Mouse (Mus musculus) midbrain, embryonic 11.5 days (tissue): ENCODE results near the gene Sult4a1. TPM values are rescaled to one million over a fixed set of nuclear protein-coding genes. Genes with fewer than 3 reads are reported as not detected.

Experiments used
- ATAC-seq: fragments of 200-750 bp; cut with Nextera tagmentation; 2 replicates; pipeline ENCODE4 v1.8.0; 2017; ENCODE audit warnings: moderate TSS enrichment, moderate library complexity; ENCODE audit not compliant: low FRiP score
- DNase-seq: peaks from one replicate; pipeline ENCODE4 v3.0.0; 2015; ENCODE audit warnings: low spot score; ENCODE audit errors: missing footprints
- H3K27ac ChIP-seq: fragments of 300-500 bp; sonication (generic); 2 replicates; pipeline ENCODE4 v1.5.1; 2014; ENCODE audit warnings: low read depth, low read length
- H3K27me3 ChIP-seq: fragments of 300-500 bp; sonication (generic); 2 replicates; pipeline ENCODE4 v1.6.1; 2014; ENCODE audit warnings: mild to moderate bottlenecking, low read length, moderate library complexity, mixed read lengths; ENCODE audit not compliant: control insufficient read depth, insufficient read depth
- H3K36me3 ChIP-seq: fragments of 300-500 bp; sonication (generic); 2 replicates; pipeline ENCODE4 v1.6.1; 2014; ENCODE audit warnings: mild to moderate bottlenecking, low read length, moderate library complexity, mixed read lengths; ENCODE audit not compliant: control insufficient read depth, insufficient read depth
- H3K4me1 ChIP-seq: fragments of 300-500 bp; sonication (generic); 2 replicates; pipeline ENCODE4 v1.6.1; 2014; ENCODE audit warnings: low read length; ENCODE audit not compliant: control insufficient read depth, insufficient read depth
- H3K4me2 ChIP-seq: fragments of 300-500 bp; sonication (generic); 2 replicates; pipeline ENCODE4 v1.6.1; 2014; ENCODE audit warnings: mild to moderate bottlenecking, moderate library complexity
- H3K4me3 ChIP-seq: fragments of 300-500 bp; sonication (generic); 2 replicates; pipeline ENCODE4 v1.5.1; 2014; ENCODE audit warnings: low read depth, low read length
- H3K9ac ChIP-seq: fragments of 300-500 bp; sonication (generic); 2 replicates; pipeline ENCODE4 v1.6.1; 2014; ENCODE audit warnings: low read length
- H3K9me3 ChIP-seq: fragments of 300-500 bp; sonication (generic); 2 replicates; pipeline ENCODE4 v1.6.1; 2016; ENCODE audit warnings: low read length; ENCODE audit not compliant: control insufficient read depth
- WGBS: fragments of 180-500 bp; shearing (Covaris S2); extraction: QIAGEN DNeasy Blood & Tissue Kit; methylation state at CpG from one replicate; pipeline ENCODE4 v1.1.7; 2014; 5-methylcytosine and 5-hydroxymethylcytosine counted together
- polyA plus RNA-seq: library from polyadenylated mRNA; unstranded; fragments of >200 nt; fragmentation: Nextera tagmentation; extraction: Ambion mirVana; gene quantifications from 2 replicates; pipeline ENCODE4 v1.2.1, GENCODE M21; 2014

Sult4a1 gene
- polyA plus RNA-seq, 1 experiment from 2014 or later, result 8.7 TPM

GRCm38 (mm10) chr15:84045562-84045961 is 60.0 kb downstream of the Sult4a1 start:
- WGBS, result 92% methylated on average over 6 of the region's 6 CpGs

DNA sequence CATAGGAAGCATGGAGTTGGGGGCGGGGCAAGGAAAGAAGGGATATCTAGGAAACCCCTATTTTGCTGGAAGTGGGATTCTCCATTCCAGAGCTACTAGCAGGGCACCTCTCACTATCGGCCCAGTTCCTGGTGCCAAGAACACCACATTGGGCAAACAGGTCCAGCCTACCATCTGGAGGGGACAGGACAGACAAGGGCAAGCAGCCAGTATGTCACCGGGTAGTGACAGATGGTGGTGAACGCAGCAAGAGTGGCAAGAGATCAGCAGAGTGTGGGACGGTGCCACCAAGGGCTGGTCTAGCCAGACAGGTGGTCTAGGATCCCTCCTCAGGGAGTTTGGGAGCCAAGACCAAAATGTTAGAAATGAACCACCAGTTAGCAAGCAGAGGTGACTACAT is 68.5 kb downstream of the Sult4a1 start:
- DNase-seq, result no peak
- Histone ChIP-seq H3K27me3 (no peaks in the 10 kb centered on the region), H3K4me3 (no peak overlapping the region), H3K27ac (no peak overlapping the region), H3K36me3 (no peaks in the 10 kb centered on the region), H3K4me1 (no peaks in the 10 kb centered on the region), H3K9me3 (no peaks in the 10 kb centered on the region), H3K4me2 (no peak overlapping the region), H3K9ac (no peak overlapping the region)
- 87% methylated on average over 5 of the region's 5 CpGs for WGBS
- ATAC-seq, result no peak

More at GRCm38 (mm10) chr15:84045562-84045961, 60.0 kb downstream of the Sult4a1 start:
- Histone ChIP-seq H3K36me3 (no peaks in the 10 kb centered on the region), H3K9ac (no peak overlapping the region), H3K4me1 (no peaks in the 10 kb centered on the region), H3K4me3 (no peak overlapping the region), H3K27ac (no peak overlapping the region), H3K4me2 (no peak overlapping the region), H3K27me3 (no peaks in the 10 kb centered on the region), H3K9me3 (0 out of 2 replicates have a peak, but pooled peaks cover 2% of the 10 kb centered on the region)
- DNase-seq (no peak), ATAC-seq (no peak)

Other genes with a start within 250 kb of the Sult4a1 start
- gene Efcab6, start 40.4 kb downstream of the Sult4a1 start, polyA plus RNA-seq, result 0.29 TPM in 1 of 2 replicates, not detected in the other
- gene Pnpla5, start 17.4 kb upstream of the Sult4a1 start, polyA plus RNA-seq, result 0.05 TPM in 1 of 2 replicates, not detected in the other
- 1.5 and 1.7 TPM in 2 replicates for gene Pnpla3, start 62.1 kb upstream of the Sult4a1 start, polyA plus RNA-seq
- 75.9 and 77.4 TPM in 2 replicates for gene Samm50, start 86.5 kb upstream of the Sult4a1 start, polyA plus RNA-seq
- gene Parvb, start 126.3 kb upstream of the Sult4a1 start, polyA plus RNA-seq, result 10.2 and 10.8 TPM in 2 replicates
- gene Parvg, start 218.3 kb upstream of the Sult4a1 start, polyA plus RNA-seq, result 0.63 and 1.2 TPM in 2 replicates